Mouse (Mus musculus) 416B (cell line): ENCODE results near the gene Hoxb7.

Experiments used
- DNase-seq: peaks from one replicate; pipeline ENCODE4 v3.0.0; 2011; ENCODE audit warnings: low read depth

Gene Hoxb7

DNA sequence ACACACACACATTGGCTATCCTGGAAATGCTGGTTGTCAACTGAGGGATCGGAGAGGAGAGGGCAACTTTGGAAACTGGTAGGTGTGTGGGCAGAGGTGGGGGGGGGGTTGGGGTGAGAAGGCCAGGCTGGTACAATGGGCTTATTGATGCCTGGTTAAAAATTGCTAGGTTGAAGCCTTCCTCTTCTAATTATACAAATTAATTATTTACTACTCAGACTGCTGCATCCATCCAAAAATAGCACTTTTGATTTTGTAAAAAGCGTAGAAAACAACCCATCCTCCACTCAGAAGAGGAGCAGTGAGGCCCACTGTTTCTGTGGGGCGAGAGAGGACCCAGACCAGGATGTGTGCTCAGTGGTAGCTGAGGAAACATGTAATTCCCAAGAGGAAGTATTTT lies 48.6 kb downstream of the Hoxb7 start:
- DNase-seq: no peak

DNA sequence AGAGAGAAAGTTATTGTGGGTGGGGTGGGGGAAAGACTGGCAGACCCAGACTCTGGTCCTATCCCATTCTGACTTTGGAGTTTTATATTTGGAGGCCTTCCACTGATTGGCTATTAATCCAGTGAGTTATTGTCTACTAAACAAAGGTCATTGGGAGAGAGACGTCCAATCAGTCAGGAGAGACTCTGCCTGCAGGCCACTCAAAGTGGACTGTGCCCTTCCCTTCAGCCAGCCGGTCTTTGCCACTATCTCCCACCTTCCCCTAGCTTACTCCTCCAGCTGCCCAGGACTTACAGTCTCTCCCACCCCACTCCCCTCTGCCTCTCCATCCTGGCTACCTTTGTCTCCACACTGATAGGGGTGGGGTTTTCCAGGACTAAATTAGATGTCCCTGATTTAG lies 50.2 kb downstream of the Hoxb7 start:
- DNase-seq: no peak

DNA sequence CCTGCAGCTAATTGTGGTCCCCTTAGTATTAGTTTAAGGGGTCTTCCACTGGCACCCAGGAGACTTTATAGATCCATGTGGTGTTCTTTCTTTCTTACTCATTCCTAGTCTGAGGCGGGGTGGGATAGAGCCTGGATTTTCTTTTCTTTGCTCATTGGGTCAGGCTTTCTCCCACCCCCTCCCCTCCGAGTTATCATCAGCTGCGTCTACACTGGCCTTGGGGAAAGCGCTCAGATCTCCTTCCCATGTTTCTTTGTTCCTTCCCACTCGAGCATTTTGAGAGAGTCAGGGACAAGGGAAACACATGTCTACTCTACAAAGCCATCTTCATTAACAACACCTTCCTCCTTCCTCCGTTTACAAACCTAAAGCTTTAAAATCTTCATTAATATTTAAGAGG lies 50.6 kb downstream of the Hoxb7 start:
- no peak for DNase-seq

GRCm38 (mm10) chr11:96338957-96339855 lies 52.8 kb downstream of the Hoxb7 start:
- DNase-seq: no peak
